Mouse (Mus musculus): Measurements from ENCODE around the gene Srp72. TPM values are rescaled to one million over a fixed set of nuclear protein-coding genes. Genes with fewer than 3 reads are reported as not detected.

Gene Srp72
- total RNA-seq, 1 experiment from 2014 or later = 125 TPM

Other genes starting within 250 kb of the Srp72 start
- gene Aasdh, start 69.2 kb upstream of the Srp72 start, total RNA-seq (2021) = 17.1 and 20.7 TPM in 2 replicates
- 205 and 214 TPM in 2 replicates for gene Paics, start 23.4 kb upstream of the Srp72 start, total RNA-seq (2021)
- 21.6 and 25.2 TPM in 2 replicates for gene Ppat, start 23.1 kb upstream of the Srp72 start, total RNA-seq (2021)
- not detected in 2 replicates for gene Arl9, start 29.4 kb downstream of the Srp72 start, total RNA-seq (2021)
- gene Thegl, start 41.3 kb downstream of the Srp72 start, total RNA-seq (2021) = not detected in 2 replicates
- 9.0 and 10.5 TPM in 2 replicates for gene Hopx, start 140.4 kb downstream of the Srp72 start, total RNA-seq (2021)
- 0.64 TPM in 1 of 2 replicates, not detected in the other for gene Spink2, start 236.8 kb downstream of the Srp72 start, total RNA-seq (2021)